Mouse (Mus musculus) adrenal gland, postnatal 0 days (tissue): ENCODE data around the gene Man1a. TPM values are rescaled to one million over a fixed set of nuclear protein-coding genes. Genes with fewer than 3 reads are reported as not detected.

Experiments used
- polyA plus RNA-seq: library from polyadenylated mRNA; unstranded; fragments of >200 nt; fragmentation: Nextera tagmentation; extraction: Ambion mirVana; gene quantifications from 2 replicates; pipeline ENCODE4 v1.2.1, GENCODE M21; 2015

Man1a gene
- polyA plus RNA-seq = 13.5 and 26.4 TPM in 2 replicates

GRCm38 (mm10) chr10:54076420-54076819 is at the start of gene Man1a:
Gene Man1a, minus strand, starts transcription at chr10:54076609.

